Mouse (Mus musculus): ENCODE measurements around the gene Aldh1a1.
"Not testable (repeated sequence)": the region's sequence is repeated elsewhere in the genome, so short reads cannot be mapped to it uniquely, and the experiment has no call there.

Gene Aldh1a1

DNA sequence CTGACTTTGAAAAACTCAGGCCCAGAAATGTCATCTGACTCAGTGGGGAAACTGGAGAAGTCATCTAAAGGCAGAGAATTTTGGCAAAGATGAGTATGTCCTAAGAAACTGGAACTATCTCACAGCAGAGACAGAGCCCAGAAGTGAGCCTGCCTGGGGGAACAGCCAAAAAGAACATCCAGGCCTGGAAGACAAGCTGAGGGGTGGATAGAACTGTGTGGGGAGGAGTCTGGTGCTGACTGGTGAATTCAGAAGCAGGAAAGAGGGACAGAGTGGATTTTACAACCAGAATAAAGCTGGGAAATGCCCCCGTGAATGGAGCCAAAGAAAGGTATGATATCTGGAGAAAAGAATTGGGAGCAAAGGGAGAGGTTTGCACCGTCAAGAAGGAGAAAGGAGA is at the start of gene Aldh1a1:
Gene Aldh1a1 (plus strand): TSS at position 225 of the 400 bp plus-strand sequence.
- no peak for DNase-seq (ENCODE audit: low read depth, low spot score)

GRCm38 (mm10) chr19:20447807-20448206 is 44.7 kb upstream of the Aldh1a1 start:
- DNase-seq (ENCODE audit: low read depth, low spot score) = no peak

DNA sequence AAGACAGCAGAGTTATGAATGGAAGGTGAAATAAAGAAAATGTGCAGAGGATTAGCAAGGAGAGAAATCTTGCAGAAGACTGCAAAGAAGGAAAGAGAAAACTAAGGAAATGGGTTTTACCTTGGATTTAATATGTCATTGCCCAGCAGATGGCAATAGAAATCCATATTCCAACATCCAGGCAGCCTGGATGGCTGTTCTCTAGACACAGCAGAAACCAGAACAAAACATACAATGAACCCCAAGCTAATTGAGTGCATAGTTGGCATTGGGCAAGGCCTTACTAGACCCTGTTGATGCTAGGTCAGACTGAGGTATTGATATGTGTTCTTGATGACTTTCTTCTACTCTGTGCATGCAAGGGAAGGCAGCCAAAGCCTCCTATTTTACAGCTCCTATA is 43.0 kb upstream of the Aldh1a1 start:
- DNase-seq (ENCODE audit: low read depth, low spot score) = peak; percentile 46

- no peak for DNase-seq (ENCODE audit: low read depth, low spot score)
Observed at GRCm38 (mm10) chr19:20451045-20451444, 41.5 kb upstream of the Aldh1a1 start.

GRCm38 (mm10) chr19:20484497-20484896 is 8.0 kb upstream of the Aldh1a1 start:
- no peak for DNase-seq (ENCODE audit: low read depth, low spot score)

- no peak for DNase-seq (ENCODE audit: low read depth, low spot score)
Observed at GRCm38 (mm10) chr19:20491950-20492349, 565 bp upstream of the Aldh1a1 start.

GRCm38 (mm10) chr19:20496476-20496875 is 4.0 kb downstream of the Aldh1a1 start:
- no peak for DNase-seq (ENCODE audit: low read depth, low spot score)

GRCm38 (mm10) chr19:20505359-20505758 is 12.8 kb downstream of the Aldh1a1 start:
- no peak for DNase-seq (ENCODE audit: low read depth, low spot score)

GRCm38 (mm10) chr19:20506936-20507615 is 14.6 kb downstream of the Aldh1a1 start:
- DNase-seq (ENCODE audit: low read depth, low spot score) = no peak

GRCm38 (mm10) chr19:20508609-20509008 is 16.1 kb downstream of the Aldh1a1 start:
- no peak for DNase-seq (ENCODE audit: low read depth, low spot score)

DNA sequence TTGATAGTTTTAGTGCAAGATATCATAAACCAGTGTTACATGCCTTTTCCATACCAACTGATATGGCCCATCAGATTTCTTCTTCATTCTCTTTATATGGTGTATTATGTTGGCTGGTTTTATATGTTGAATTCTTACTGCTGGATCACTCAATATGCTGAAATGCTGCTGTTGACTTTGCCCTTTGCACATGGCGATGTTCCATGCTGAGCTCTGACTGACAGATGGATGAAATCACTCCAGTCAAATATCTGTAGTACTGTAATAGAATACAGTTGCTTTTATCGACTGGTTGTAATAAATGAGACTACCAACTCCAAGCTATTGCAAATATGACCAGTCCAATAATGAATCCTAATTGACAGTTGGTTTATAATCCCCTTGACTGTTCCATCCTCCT is 19.5 kb downstream of the Aldh1a1 start:
- DNase-seq (ENCODE audit: low read depth, low spot score) = no peak

GRCm38 (mm10) chr19:20513181-20513580 is 20.7 kb downstream of the Aldh1a1 start:
- DNase-seq (ENCODE audit: low read depth, low spot score) = no peak

GRCm38 (mm10) chr19:20513688-20514361 is 21.3 kb downstream of the Aldh1a1 start:
- no peak for DNase-seq (ENCODE audit: low read depth, low spot score)

GRCm38 (mm10) chr19:20516481-20516880 is 24.0 kb downstream of the Aldh1a1 start:
- no peak for DNase-seq (ENCODE audit: low read depth, low spot score)

- DNase-seq (ENCODE audit: low read depth, low spot score) = not testable (repeated sequence)
Observed at GRCm38 (mm10) chr19:20529156-20529555, 36.6 kb downstream of the Aldh1a1 start.

DNA sequence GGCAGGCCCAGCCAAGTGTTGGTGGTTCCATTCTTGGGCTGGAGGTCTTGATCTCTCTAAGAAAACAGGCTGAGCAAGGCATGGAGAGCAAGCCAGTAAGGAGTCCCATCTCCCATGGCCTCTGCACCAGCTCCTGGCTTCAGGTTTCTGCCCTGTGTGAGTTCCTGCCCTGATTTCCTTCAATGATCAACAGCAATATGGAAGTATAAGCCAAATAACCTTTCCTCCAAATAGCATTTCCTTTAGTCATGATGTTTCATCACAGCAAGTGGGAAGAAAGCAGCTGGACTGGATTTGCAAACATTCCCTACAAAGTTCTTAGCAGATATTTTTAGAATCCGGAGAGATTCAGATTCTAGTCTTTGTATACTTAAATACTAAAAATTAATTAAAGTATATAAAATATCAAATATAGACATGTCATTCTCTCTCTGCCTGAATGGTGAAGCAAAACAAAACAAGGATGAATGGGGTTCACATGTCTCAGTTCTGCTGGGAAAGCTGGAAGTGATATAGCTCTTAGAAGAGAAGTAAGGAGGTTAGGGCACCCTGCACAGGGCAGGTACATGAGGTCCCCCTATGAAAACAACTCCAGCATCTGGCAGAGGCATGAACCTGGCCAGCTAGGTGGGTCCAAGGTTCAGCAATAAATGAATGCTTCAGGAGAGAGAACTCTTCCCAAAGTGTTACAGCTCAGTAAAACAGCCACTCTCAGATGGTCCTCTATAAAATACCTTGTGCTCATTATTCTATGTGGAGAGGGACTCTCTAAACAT is 37.6 kb downstream of the Aldh1a1 start:
- DNase-seq (ENCODE audit: low read depth, low spot score) = no peak

DNA sequence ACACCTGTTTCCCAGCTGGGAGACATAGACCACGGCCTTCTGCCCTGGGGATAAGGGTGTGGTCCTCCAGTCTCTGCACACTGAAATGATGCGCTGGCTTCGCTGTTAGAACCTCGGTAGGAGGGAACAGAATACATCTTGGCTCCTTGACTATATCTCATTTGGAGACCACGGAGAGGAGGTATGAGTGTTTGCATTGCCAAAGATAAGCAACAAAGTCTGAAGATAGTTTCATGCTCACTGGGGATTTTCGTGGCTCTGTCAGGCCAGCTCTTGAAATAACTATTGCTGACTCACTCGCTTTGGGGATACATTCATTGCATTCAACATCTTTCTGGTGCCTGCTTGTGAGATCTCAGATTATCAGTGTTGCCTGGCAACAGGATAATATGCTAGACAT is 44.0 kb downstream of the Aldh1a1 start:
- peak; percentile 50 for DNase-seq (ENCODE audit: low read depth, low spot score)

- no peak for DNase-seq (ENCODE audit: low read depth, low spot score)
Observed at GRCm38 (mm10) chr19:20541044-20541443, 48.5 kb downstream of the Aldh1a1 start.

GRCm38 (mm10) chr19:20541924-20542323 is 49.4 kb downstream of the Aldh1a1 start:
- no peak for DNase-seq (ENCODE audit: low read depth, low spot score)

- DNase-seq (ENCODE audit: low read depth, low spot score) = no peak
Observed at GRCm38 (mm10) chr19:20543816-20544215, 51.3 kb downstream of the Aldh1a1 start.

DNA sequence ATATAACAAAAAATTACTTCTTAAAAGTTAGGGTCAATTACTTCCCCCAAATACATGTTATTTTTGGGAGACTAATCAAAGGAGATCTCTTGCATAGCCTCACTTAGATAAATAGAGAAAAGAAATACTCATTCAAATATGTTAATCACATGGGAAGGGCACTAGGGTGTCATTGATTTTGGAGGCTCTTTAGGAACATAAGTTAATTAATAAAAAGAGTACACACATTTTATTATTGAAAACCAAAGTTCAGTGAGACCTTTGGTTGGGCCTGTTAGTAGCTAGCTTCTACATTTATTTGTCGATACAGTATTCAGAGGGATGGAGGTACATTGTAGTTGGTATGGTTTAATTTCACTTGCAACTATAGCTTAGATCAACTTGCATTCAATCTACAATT is 52.4 kb downstream of the Aldh1a1 start:
- DNase-seq (ENCODE audit: low read depth, low spot score) = no peak

GRCm38 (mm10) chr19:20547025-20547424 is 54.5 kb downstream of the Aldh1a1 start:
- no peak for DNase-seq (ENCODE audit: low read depth, low spot score)

DNA sequence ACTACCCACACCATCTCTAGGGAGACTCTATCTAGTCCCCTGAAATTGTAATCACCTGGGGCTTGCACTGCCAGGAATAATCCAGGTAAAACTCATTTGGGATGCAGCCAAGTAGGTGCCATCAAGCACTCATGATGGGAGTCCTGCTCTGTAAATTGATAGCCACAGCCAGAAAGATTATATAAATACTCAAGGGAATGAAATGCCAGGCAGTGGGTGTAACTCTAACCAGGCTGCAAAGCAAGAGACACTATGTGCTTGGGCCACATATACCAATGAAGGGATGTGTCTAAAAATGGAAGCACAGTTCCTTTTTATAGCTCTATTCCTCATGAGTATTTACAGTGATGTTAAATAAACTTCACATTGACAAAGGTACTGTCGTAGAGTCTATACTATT is 56.9 kb downstream of the Aldh1a1 start:
- no peak for DNase-seq (ENCODE audit: low read depth, low spot score)

Data from brain, embryonic 18.5 days (tissue).